Mouse (Mus musculus) liver, adult 2 months (tissue): ENCODE data around the gene Ptp4a2.

ENCODE experiments used
- CTCF ChIP-seq: fragments of 200-500 bp; IDR thresholded peaks from 2 replicates; pipeline ENCODE4 v1.5.1; 2011; ENCODE audit warnings: low read depth, low read length, control low read depth
- POLR2A ChIP-seq: fragments of 200-500 bp; IDR thresholded peaks from 2 replicates; pipeline ENCODE4 v1.6.1; 2011; ENCODE audit warnings: low read length, control low read depth; ENCODE audit not compliant: insufficient read depth; ENCODE audit errors: extremely low read depth

DNA sequence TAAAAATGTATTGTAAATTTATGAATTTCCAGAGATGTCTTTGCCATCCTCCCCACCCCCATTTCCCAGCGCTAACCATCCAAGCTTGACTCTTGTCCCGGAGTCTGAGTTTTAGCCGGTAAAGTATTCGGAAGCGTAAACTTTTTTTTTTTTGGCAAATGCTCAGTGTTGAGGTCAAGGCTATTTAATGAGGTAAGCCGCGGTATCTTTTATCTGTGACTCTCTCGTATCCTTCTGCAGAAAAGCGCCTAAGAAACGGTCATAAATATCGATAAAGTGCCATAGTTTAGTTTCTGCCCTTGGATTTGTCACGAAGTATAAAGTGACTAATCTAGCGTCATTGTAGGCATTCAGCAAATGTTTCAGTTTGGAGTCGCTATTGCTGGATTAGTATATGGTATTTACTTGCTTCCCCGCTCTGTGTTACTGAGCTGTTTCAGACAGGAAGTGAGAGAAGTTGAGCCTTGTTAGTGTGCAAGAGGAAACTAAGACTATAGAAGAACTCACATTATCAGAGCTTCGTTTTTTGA lies 10.1 kb downstream of the Ptp4a2 start:
- TF ChIP-seq POLR2A (no peak), CTCF (no peak)
